Mouse (Mus musculus) ES-Bruce4 (cell line): ENCODE measurements around the gene Slc22a18. TPM values are rescaled to one million over a fixed set of nuclear protein-coding genes. Genes with fewer than 3 reads are reported as not detected.

Experiments
- H3K27ac ChIP-seq: 2 replicates; pipeline ENCODE4 v1.5.1; 2012; ENCODE audit warnings: low read length, inconsistent platforms; ENCODE audit not compliant: insufficient read depth
- H3K27me3 ChIP-seq: 2 replicates; pipeline ENCODE4 v1.6.1; 2012; ENCODE audit warnings: mild to moderate bottlenecking, low read length, inconsistent platforms; ENCODE audit not compliant: control insufficient read depth, poor library complexity, insufficient read depth, severe bottlenecking
- H3K36me3 ChIP-seq: 2 replicates; pipeline ENCODE4 v1.6.1; 2012; ENCODE audit warnings: inconsistent platforms, mild to moderate bottlenecking, low read length, moderate library complexity; ENCODE audit not compliant: control insufficient read depth, poor library complexity, insufficient read depth, severe bottlenecking
- H3K4me1 ChIP-seq: one replicate; pipeline ENCODE4 v1.8.1; 2011; ENCODE audit warnings: low read length; ENCODE audit not compliant: control insufficient read depth, insufficient read depth
- H3K4me3 ChIP-seq: 2 replicates; pipeline ENCODE4 v1.5.1; 2011; ENCODE audit warnings: low read depth, mild to moderate bottlenecking, low read length
- H3K9ac ChIP-seq: 2 replicates; pipeline ENCODE4 v1.6.1; 2012; ENCODE audit warnings: low read depth, mild to moderate bottlenecking, inconsistent platforms; ENCODE audit not compliant: poor library complexity, severe bottlenecking
- H3K9me3 ChIP-seq: replicated peaks from 2 replicates; pipeline ENCODE4 v1.6.1; 2012; ENCODE audit warnings: mild to moderate bottlenecking, low read length, inconsistent platforms; ENCODE audit not compliant: control insufficient read depth, poor library complexity, insufficient read depth, severe bottlenecking
- CTCF ChIP-seq: IDR thresholded peaks from one replicate; pipeline ENCODE4 v1.8.1; 2011; ENCODE audit warnings: low read depth, low read length
- EP300 ChIP-seq: IDR thresholded peaks from 2 replicates; pipeline ENCODE4 v1.6.1; 2011; ENCODE audit warnings: low read depth, low read length; ENCODE audit not compliant: insufficient read depth
- POLR2A ChIP-seq: IDR thresholded peaks from one replicate; pipeline ENCODE4 v1.8.1; 2011; ENCODE audit warnings: low read length; ENCODE audit not compliant: insufficient read depth
- polyA plus RNA-seq: library from polyadenylated mRNA; stranded (reverse); fragments of >200 nt; gene quantifications from 2 replicates; pipeline ENCODE4 v1.2.4, GENCODE M21; 2011; ENCODE audit warnings: low read depth; ENCODE audit not compliant: missing spikeins, insufficient read depth, insufficient read length

Gene Slc22a18
- polyA plus RNA-seq, 1 experiment: 4.5 TPM

DNA sequence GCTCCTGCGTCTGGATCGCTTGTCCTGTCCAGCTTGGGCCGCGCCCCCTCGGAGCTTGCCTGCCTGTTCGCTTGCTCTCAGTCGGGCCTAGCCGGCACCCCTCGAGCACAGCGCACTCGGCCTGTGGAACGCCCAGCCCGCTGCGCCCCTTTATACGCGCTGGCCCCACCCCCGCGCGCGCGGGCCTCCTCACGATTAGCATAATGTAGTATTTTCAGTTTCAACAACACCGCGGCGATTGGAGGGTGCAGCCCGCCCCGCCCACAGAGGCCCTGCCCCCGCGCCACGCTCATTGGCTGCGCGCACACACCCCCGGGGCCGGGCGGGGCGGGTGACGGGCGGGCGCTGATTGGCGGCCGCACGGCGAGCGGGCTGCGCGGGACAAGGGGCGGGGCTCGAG lies 12.7 kb upstream of the Slc22a18 start, which contains the start of gene Cdkn1c:
Gene Cdkn1c, minus strand, starts transcription at position 177 of the 400 bp plus-strand sequence.
- TF ChIP-seq EP300 (0 out of 2 replicates have a peak, but pooled peaks have one; percentile 6), POLR2A (peak; percentile 79), CTCF (no peak)
- H3K9ac ChIP-seq: peak within 1 kb of the TSS; percentile 31; the same call in 1 of the 2 replicates
- H3K4me1 ChIP-seq: peaks cover 5% of the 10 kb centered on the region
- no peaks in the 10 kb centered on the region for H3K36me3 ChIP-seq
- peaks cover 18% of the 10 kb centered on the region for H3K27me3 ChIP-seq
- H3K4me3 ChIP-seq: peak within 1 kb of the TSS; percentile 57
- no peaks in the 10 kb centered on the region for H3K9me3 ChIP-seq
- H3K27ac ChIP-seq: no peak within 1 kb of the TSS

DNA sequence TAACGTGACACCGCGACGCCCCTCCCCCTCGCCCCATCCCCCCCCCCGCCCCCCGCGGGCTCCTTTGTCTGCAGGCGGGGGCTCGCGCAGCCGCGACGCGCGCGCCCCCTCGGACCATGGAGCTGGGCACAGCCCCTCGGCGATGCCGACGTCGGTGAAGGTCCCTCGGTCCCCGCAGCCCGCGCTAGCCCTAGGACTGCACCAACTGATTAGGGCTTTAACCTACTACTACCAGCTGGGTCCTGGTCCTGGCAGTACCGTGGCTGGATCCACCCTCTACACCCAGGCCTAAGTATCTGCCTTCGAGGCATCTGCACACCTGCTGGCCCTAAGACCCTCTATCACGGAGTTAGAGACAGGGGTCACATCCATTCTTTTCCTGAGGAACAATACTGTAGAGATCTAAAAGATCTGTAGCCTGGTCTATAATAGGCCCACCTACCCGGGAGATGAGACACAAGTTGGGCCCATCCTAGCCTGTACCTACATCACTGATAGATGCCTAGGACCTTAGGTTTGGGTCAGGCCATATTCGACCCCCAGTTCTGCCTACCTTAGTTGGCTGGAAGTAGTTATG lies 12.2 kb upstream of the Slc22a18 start:
- Histone ChIP-seq H3K27me3 (peaks cover 18% of the 10 kb centered on the region), H3K36me3 (no peaks in the 10 kb centered on the region), H3K4me1 (peaks cover 5% of the 10 kb centered on the region), H3K9ac (no peak overlapping the region), H3K4me3 (peak overlapping the region; percentile 57), H3K9me3 (no peaks in the 10 kb centered on the region), H3K27ac (no peak overlapping the region)
- TF ChIP-seq POLR2A (no peak), CTCF (no peak)

DNA sequence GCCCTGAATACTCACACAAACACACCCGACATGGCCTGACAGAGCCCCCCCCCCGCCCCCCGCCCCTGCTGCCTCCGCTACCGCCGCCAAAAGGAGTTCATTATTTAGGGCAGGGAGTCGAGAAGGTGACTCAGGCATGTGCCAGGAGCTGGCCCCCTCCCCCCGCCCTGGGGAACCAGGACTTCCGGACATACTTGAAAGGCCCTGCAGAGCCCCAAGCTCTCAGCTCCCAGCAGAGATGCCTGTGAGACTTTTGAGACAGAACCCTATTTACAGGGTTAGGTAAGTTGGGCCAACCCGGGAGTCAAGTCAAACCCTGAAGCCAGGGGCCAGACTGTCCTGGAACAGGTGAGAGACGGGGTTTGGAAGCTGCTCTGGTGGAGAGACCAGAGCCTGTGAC lies 11.6 kb upstream of the Slc22a18 start:
- Histone ChIP-seq H3K27me3 (peaks cover 18% of the 10 kb centered on the region), H3K9ac (no peak overlapping the region), H3K36me3 (no peaks in the 10 kb centered on the region), H3K4me3 (no peak overlapping the region), H3K9me3 (no peaks in the 10 kb centered on the region), H3K4me1 (peaks cover 5% of the 10 kb centered on the region), H3K27ac (no peak overlapping the region)
- no peak for TF ChIP-seq CTCF
- TF ChIP-seq POLR2A: no peak
- TF ChIP-seq EP300: no peak

- TF ChIP-seq EP300 (no peak), POLR2A (no peak), CTCF (no peak)
Observed at GRCm38 (mm10) chr7:143462516-143462915, 11.0 kb upstream of the Slc22a18 start.

DNA sequence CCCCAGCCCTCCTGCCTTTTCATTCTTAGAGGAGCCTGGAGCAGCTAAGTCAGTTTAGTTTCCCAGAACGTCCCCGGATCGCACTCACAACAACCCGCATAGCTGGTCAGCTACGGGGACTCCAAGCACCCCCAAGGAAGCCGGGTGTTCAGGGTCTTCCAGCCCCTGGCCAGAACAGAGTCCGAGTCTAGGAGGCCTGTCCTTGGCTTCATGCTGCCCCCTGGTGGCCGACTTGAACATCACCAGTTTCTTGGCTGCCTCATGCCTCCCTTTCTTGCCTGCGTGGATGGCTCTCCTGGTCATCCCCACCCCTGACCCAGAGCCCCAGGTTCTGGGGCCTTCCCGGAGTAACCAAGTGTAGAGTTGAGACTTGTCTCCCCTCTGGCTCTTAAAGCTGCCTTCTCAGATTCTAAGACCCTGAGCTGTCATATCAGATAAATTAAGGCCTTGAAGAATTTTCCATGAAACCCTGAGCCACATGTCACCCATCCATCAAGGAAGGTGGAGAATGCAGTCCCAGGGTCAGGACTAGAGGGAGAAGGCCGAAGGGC lies 9.6 kb upstream of the Slc22a18 start:
- Histone ChIP-seq H3K4me3 (no peak overlapping the region), H3K36me3 (no peaks in the 10 kb centered on the region), H3K27ac (no peak overlapping the region), H3K9ac (0 out of 2 replicates have a peak overlapping the region, but pooled peaks have one; percentile 69), H3K4me1 (peaks cover 5% of the 10 kb centered on the region), H3K9me3 (no peaks in the 10 kb centered on the region), H3K27me3 (peaks cover 14% of the 10 kb centered on the region)
- TF ChIP-seq POLR2A (no peak), EP300 (no peak), CTCF (peak; percentile 92)

More at GRCm38 (mm10) chr7:143462516-143462915, 11.0 kb upstream of the Slc22a18 start:
- Histone ChIP-seq H3K27me3 (peaks cover 18% of the 10 kb centered on the region), H3K9me3 (no peaks in the 10 kb centered on the region), H3K36me3 (no peaks in the 10 kb centered on the region), H3K9ac (no peak overlapping the region), H3K4me3 (no peak overlapping the region), H3K27ac (no peak overlapping the region), H3K4me1 (peaks cover 5% of the 10 kb centered on the region)
